26 mouse cellular contexts compared by ENCODE assay signal in the genomic region with DNA sequence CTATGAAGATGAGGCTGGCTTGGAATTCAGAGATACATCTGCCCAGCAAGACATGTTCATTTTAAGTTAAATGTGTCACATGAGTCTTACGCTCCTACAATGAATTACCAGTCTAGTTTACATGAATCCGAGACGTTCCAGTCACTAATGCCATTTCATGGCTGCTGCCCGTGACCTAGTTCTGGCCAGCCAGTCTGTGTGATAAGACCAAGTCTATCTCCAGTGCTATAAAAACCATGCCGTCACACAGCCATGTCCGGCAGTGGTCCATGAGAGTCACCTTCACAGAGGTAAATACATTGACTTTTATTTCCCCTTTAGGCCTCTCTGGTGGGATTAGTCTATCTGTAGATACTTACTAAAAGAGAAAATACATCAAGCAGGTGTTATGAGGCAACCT. TPM values are rescaled to one million over a fixed set of nuclear protein-coding genes. Genes with fewer than 3 reads are reported as not detected.
DNase-seq lines count a peak whose midpoint lies in the region; ATAC-seq and TF ChIP-seq lines count a peak whose summit lies in the region.
"Had no signal": no experiment of that assay in that cellular context is flagged by ENCODE, and none has a peak within 500 bp of the region (broad histone marks: within the 10 kb centered on the region; RNA-seq: fewer than 3 reads in every experiment).

No protein-coding gene starts in this region.

- TF ChIP-seq CTCF in kidney, postnatal 0 days (IDR thresholded peaks at IDR 0.05; ENCODE audit: low read depth), result no peak

- 0 out of 2 replicates have a peak overlapping the region, but pooled peaks have one; percentile 25 for H3K27ac ChIP-seq in kidney, postnatal 0 days
- H3K27ac ChIP-seq: embryonic facial prominence, embryonic 13.5 days; layer of hippocampus, adult 2 months; left cerebral cortex, adult 2 months; limb, embryonic 13.5 days; lung, embryonic 15.5 days; midbrain, embryonic 10.5 days; midbrain, embryonic 15.5 days; neural tube, embryonic 15.5 days had no signal

- 79% methylated on average over 6 of the region's 6 CpGs for WGBS in kidney, postnatal 0 days

- H3K27me3 ChIP-seq in kidney, postnatal 0 days (ENCODE audit: insufficient read depth, low read length), result no peaks in the 10 kb centered on the region
- H3K27me3 ChIP-seq: CH12.LX; embryonic facial prominence, embryonic 13.5 days; limb, embryonic 13.5 days; lung, embryonic 15.5 days; midbrain, embryonic 15.5 days; neural tube, embryonic 15.5 days had no signal

- DNase-seq in cerebellum, adult 9-10 months, result peak; percentile 4
- DNase-seq in cerebellum, postnatal 10 days, result no peak
- peak; percentile 60 for DNase-seq in heart, adult 8-10 months (ENCODE audit: low spot score)
- DNase-seq in heart, adult 9 months (ENCODE audit: low spot score in 2 of 2), result no peak
- no peak for DNase-seq in kidney, postnatal 0 days (ENCODE audit: low spot score)
- DNase-seq in kidney, postnatal 10 days, result no peak
- DNase-seq in adrenal gland, adult 8-10 months, result no peak
- DNase-seq: adrenal gland, postnatal 10 days; cerebellum, adult 8-10 months; kidney, adult 9 months; kidney, postnatal 36 days; retina, postnatal 1 day; right cerebral cortex, postnatal 14 days; thymus, postnatal 14 days had no signal

- H3K4me1 ChIP-seq in kidney, postnatal 0 days (replicated peaks; ENCODE audit: insufficient read depth, low read length), result no peaks in the 10 kb centered on the region
- H3K4me1 ChIP-seq: lung, embryonic 15.5 days; midbrain, embryonic 10.5 days had no signal

- ATAC-seq in kidney, postnatal 0 days (replicated peaks; ENCODE audit: low FRiP score, low read depth), result no peak
- ATAC-seq: forebrain, embryonic 16.5 days; hindbrain, embryonic 16.5 days; midbrain, embryonic 15.5 days had no signal

- H3K9ac ChIP-seq in kidney, postnatal 0 days (ENCODE audit: low read depth, low read length), result no peak overlapping the region
- H3K9ac ChIP-seq: embryonic facial prominence, embryonic 13.5 days; limb, embryonic 13.5 days; lung, embryonic 15.5 days; midbrain, embryonic 15.5 days; neural tube, embryonic 15.5 days had no signal

- H3K36me3 ChIP-seq in kidney, postnatal 0 days (ENCODE audit: insufficient read depth, low read length), result peaks cover 4% of the 10 kb centered on the region

- no peak overlapping the region for H3K4me3 ChIP-seq in kidney, postnatal 0 days (replicated peaks; ENCODE audit: low read depth, low read length)
- H3K4me3 ChIP-seq: embryonic facial prominence, embryonic 13.5 days; layer of hippocampus, adult 2 months; left cerebral cortex, adult 2 months; limb, embryonic 13.5 days; lung, embryonic 15.5 days; midbrain, embryonic 10.5 days; midbrain, embryonic 15.5 days; neural tube, embryonic 15.5 days had no signal

- H3K4me2 ChIP-seq in kidney, postnatal 0 days (ENCODE audit: low read length), result no peak overlapping the region
- H3K4me2 ChIP-seq: embryonic facial prominence, embryonic 13.5 days; limb, embryonic 13.5 days; liver, embryonic 11.5 days; lung, embryonic 15.5 days; midbrain, embryonic 15.5 days; neural tube, embryonic 15.5 days had no signal

- H3K9me3 ChIP-seq in kidney, postnatal 0 days (replicated peaks; ENCODE audit: low read length), result no peaks in the 10 kb centered on the region
- H3K9me3 ChIP-seq: embryonic facial prominence, embryonic 13.5 days; limb, embryonic 13.5 days; lung, embryonic 15.5 days; midbrain, embryonic 10.5 days; midbrain, embryonic 15.5 days; neural tube, embryonic 15.5 days had no signal

RNA-seq across cellular contexts. Expression of a gene that starts 6.7 kb away (rescaled TPM):
- total RNA-seq in heart, adult 8-10 months (2022), result 10 to 100 TPM; 22.3 to 26.7 (median 24.4) TPM
- polyA plus RNA-seq in kidney, postnatal 0 days (2015; fragmentation: Nextera tagmentation; extraction: Ambion mirVana), result 57.8 and 64.1 TPM in 2 replicates
- 10 to 100 TPM; 32.6 to 37.8 (median 35.5) TPM for total RNA-seq in adrenal gland, adult 8-10 months (2022)

RNA-seq across cellular contexts. Expression of a gene that starts 7.0 kb away (rescaled TPM):
- 10 to 100 TPM; 59.0 to 88.1 (median 74.3) TPM for total RNA-seq in heart, adult 8-10 months (2022)
- polyA plus RNA-seq in kidney, postnatal 0 days (2015; fragmentation: Nextera tagmentation; extraction: Ambion mirVana), result 103 and 106 TPM in 2 replicates
- 10 to 100 TPM; 73.6 to 95.8 (median 81.1) TPM for total RNA-seq in adrenal gland, adult 8-10 months (2022)

RNA-seq across cellular contexts. Expression of a gene that starts 44.3 kb away (rescaled TPM):
- 10 to 100 TPM; 22.1 to 74.4 (median 55.6) TPM for total RNA-seq in heart, adult 8-10 months (2022)
- 23.0 and 24.0 TPM in 2 replicates for polyA plus RNA-seq in kidney, postnatal 0 days (2015; fragmentation: Nextera tagmentation; extraction: Ambion mirVana)
- 10 to 100 TPM; 27.9 to 91.5 (median 34.7) TPM for total RNA-seq in adrenal gland, adult 8-10 months (2022)

Comparison
In these comparisons a context has a peak if more than half of its experiments do, and no peak if none do; other contexts are left out.
1. DNase-seq: peak in cerebellum, adult 9-10 months (single experiment) and heart, adult 8-10 months (single experiment); none in cerebellum, postnatal 10 days (0 of 2), heart, adult 9 months (0 of 2), kidney, postnatal 0 days (single experiment), kidney, postnatal 10 days (single experiment) and adrenal gland, adult 8-10 months (single experiment).